Mouse (Mus musculus) thymus, adult 2 months (tissue): ENCODE measurements around the gene Gm49601.

Source experiments
- CTCF ChIP-seq: fragments of 200-500 bp; IDR thresholded peaks from 2 replicates; pipeline ENCODE4 v1.5.1; 2012; ENCODE audit warnings: mild to moderate bottlenecking, control low read depth, low read length, moderate library complexity, borderline replicate concordance; ENCODE audit not compliant: control insufficient read depth, poor library complexity, insufficient read depth; ENCODE audit errors: extremely low read depth
- POLR2A ChIP-seq: fragments of 200-500 bp; IDR thresholded peaks from 2 replicates; pipeline ENCODE4 v1.6.1; 2012; ENCODE audit warnings: mild to moderate bottlenecking, low read length, control low read depth, moderate library complexity; ENCODE audit not compliant: control insufficient read depth, poor library complexity, insufficient read depth; ENCODE audit errors: extremely low read depth

- TF ChIP-seq CTCF (no peak), POLR2A (no peak)
Observed at GRCm38 (mm10) chr16:18613301-18613700, 12.9 kb downstream of the Gm49601 start.
